Mouse (Mus musculus) frontal cortex, postnatal 14 days (tissue): Measurements from ENCODE around the gene Tmcc3.

Experiments used
- DNase-seq, 2 experiments: peaks; one replicate each; pipeline ENCODE4 v3.0.0; 2022; ENCODE audit warnings: low spot score in 2 of 2

Gene Tmcc3

DNA sequence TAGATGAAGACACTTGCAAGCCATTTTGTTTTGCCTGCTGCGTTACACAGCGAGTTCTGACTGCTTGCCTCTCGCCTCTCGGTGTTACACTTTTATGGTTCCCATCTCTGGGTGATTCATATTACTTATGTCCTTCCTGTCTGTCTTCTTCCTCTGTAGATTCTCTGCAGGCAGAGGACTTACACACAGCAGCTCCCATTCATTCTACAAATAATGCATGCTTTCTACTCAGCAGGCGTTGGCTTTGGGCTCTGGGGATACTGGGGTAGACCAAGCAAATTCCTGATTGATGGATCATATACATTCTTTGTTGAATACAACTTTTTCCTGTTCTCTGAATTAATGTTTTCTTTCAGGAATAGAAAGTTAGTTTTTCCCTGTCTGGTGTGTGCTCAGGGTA lies 161.8 kb downstream of the Tmcc3 start:
- DNase-seq, result no peak

DNA sequence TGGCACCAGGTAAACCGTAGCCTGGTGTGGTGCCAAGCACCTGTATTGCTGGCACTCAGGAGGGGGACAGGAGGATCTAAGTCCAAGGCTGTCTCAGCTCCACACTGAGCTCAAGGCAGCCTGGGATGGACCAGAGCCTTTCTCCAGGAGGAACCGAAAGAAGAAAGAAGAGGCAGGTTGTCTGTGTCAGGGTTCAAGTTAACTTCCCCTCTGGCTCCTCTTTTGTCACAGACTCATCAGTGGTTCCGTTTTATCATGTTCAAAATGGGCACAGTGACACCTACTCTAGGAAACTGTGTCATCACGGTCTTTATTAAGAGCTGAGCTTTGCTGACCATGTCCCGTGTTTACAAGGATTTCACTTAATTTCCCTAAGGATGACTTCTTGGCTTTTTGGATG lies 162.4 kb downstream of the Tmcc3 start:
- DNase-seq, result no peak

DNA sequence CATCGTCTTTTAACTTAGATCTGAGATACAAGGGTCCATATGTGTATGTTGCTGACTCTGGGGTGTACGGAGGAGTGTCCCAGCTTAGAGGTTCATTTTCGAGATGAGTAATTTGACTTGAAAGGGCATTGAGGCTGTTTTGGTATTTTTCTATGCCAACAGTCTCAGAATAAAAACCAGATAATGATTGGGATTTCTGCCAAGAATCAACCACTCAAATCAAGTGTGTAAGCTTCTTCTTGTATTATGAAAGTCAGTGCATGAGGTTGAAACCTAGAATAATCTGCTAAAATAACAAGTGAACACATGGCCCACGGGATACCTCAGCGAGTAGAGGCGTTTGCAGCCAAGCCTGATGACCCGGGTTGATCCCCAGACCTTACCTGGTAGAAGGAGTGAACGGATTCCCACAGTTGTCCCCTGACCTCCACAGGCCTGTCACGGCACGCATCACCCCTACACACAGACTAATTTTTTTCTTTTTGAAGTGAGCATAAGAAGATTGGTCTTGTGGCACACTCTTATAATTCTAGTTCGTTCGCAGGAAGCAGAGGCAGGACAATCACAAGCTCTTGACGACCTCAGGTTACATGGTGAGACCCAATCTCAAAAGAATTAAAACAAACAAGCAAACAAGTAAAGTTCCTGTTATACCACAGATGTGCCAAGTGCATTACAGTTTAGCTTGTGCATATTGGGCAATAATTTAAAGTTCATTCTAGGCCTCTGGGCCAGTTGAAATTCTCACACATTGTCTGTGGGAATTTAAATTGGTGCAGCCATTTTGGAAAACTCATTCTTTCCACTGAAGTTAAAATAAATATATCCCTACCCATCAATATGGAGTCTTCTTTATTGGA lies 165.8 kb downstream of the Tmcc3 start:
- no peak for DNase-seq

DNA sequence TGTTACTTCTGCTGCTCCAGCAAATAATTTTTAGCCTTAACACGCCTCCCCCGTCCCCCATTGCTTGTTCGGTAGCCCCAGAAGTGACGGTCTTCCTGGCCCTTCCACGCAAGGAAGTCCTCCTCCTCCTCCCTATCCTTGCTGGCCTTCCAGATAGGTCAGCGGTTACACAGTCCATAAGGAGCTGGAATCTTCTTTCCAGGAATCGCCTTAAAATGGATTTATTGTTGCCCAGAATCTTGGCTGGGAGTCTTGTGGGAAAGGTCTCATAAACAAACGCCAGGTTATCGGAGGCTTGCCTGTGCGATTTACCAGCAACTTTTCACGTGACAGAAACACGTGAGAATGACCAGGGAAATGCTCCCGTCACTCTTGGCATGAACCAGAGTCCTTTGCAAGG lies 167.9 kb downstream of the Tmcc3 start:
- DNase-seq, result no peak

DNA sequence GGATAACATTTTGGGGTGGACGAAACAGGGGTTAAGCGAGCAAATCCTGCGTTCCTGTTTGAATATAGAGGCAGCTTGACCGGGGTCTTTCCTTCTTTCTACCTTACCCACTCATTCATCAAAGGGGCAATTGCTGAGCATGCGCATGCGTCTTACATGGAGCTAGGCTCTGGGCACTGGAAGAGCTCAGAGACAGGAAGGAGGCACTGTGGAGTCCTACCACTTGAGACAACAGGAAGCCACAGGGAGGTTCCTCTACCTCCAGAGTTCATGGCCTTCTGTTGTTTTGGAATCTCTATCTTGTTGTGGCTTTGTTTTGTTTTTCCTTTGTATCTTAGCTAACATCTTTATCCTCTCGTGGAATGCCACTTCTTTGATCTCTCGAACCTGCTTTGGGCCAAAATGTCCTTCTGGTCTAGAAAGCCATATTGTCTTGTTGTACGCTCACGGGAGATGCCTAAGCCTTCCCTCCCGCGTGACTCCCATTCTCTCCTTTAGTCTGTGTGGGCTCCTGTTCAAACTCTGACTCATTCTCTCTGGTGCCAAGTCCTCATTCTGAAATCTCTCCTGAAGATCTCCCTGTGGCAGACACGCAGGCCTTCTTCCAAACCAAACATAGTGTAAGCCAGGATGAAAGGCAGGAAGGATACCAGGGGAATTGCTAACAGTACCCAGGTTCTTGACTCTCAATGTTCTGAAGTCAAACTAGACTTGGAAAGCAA lies 168.8 kb downstream of the Tmcc3 start:
- no peak for DNase-seq

DNA sequence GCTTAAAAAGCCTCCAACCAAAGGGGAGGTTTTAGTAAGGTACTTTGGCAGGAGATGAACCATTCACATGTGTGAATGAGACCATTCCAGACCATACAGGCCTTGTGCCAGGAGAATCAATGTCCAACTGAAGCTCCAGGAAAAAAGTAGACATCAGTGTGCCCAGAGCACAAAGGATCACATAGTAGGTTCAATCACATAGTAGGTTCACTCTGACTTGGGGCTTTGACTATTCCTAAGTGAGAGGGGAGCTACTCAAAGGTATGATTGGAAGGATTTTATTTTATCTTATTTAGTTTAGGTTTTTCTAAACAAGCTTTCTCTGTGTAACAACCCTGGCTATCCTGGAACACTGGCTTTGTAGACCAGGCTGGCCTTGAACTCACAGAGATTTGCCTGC lies 169.9 kb downstream of the Tmcc3 start:
- no peak for DNase-seq

DNA sequence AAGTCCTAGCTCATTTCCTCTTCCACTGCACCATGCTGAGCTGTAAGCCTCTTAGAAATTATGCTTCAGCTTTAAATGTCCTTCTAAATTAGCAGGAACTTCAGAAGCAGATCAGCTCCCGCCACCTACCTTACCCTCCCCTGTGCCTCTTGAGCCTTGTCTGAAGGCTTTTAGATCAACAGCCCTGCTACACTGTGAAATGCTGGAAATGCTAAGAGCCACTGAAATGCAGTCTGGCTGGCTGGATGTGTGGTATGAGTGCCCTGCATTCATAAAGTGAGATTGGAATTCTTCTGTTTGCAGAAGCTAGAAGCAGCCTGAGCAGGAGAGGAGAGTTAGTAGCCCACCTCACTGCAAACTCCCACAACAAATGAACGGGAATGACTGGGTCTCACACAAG lies 174.4 kb downstream of the Tmcc3 start:
- DNase-seq, result no peak

DNA sequence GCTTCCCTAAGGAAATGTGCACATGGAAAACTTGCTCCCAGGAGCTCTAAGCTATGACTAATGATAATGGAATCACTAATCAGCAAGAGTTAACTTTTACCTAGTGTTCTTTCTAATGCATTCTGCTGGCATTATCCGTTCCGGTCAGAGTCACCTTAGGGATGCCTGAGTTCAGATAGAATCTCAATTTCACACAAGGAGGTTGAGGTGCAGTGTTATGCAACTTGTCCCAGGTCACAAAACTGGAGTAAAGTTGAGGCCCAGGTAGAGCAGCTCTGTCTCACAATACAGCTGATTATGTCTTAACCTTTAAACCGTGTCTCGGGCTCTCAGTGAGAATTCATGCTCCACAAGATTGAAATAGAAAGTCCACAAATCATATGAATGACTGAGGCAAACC lies 177.8 kb downstream of the Tmcc3 start:
- DNase-seq, result no peak

DNA sequence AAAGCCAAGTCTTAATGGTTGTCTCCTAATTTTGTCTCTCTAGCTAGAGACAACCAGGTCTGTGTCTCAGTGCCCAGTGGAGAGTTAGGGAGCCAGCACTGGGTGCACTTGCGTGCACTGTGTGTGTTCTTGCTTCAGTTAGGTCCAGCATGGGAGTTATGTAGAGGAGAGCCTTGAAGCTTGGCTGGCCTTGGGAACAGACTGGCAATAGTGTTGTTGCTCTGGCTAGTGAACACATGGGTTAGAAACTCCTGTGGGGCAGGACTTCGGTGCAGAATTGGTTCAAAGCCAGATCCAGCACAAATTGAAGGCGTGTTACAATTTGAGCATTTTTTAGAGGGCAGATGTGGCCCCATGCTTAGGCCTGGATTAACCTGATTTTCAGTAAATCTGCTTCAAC lies 179.3 kb downstream of the Tmcc3 start:
- no peak for DNase-seq

DNA sequence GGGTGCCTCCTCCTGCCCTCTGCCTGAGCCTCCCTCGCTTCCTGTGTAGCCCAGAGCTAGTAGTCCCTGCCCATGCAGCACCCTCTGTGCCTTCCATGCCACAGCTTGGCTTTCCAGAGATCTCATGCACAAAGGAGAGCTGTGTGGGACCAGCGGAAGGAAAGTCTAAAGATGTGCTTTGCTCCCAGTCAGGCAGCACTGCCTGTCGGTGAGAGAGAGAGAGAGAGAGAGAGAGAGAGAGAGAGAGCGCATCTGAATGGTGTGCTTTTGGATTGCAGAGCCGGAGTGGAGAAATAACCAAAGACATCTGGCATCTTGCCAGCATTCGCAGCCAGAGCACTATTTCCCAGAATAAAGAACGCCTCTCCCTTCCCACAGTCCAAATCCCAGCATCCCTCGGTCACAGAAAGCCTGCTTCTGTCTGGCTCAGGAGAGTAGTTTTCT lies 182.7 kb downstream of the Tmcc3 start:
- DNase-seq, result peak; percentile 40 to 43

DNA sequence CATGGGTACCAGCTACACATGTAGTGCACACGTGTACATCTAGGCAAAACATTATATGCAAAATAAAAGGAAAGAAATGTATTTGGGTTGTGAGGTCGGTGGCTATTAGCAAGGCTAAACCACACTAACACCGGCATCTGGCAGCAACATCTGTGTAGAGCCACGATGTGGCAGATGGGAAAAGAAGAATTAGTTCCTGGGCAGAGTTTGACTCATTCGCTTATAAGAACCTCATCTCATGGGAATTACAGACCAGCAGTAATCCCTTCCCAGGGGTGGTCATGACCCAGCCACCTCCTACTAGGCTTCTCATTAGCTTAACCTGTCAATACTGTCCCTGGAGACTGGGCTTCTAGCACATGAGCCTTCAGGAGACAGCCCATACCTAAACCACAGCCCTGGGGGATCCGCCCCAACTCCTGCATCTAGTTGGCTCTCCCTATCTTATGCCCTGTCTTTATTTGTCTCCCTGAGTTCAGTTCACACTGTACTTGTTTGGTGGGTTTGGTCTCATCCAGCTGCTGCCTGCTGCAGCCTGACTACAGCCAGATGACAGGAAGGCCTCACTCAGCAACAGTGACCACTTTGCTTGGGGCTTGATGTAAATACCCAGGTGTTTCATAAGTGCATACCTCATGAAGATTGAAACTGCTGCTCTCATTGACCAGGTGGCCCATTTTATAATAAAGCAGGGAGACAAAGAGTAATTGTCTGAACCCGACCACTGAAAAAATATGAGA lies 183.9 kb downstream of the Tmcc3 start:
- DNase-seq, result no peak

DNA sequence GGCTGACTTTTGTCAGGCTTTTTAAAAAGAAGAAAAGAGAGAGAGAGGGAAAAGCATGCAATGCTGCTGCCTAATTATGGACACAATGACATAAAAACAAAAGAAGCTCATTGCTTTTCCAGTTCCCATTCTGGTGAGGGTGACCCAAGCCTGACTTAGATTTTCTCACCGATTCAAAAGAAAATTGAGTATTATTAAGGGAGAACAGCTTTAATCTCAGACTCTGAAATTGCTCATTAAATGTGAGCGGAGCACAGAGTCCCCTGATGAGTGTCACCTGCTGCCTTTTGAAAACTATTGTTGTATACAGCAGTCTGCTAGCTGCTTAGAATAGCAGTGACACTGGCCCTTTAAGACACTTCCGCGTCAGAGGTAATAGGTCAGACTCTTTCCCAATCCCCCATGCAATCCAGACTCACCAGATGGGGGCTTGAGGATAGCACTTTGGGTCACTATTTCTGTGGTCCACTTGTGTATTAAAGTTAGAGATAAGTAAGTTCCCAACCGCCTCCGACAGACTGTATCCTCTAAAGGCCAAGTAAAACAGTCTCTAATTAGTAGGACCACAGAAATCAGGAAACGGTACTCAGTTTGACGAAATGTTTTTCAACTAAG lies 185.2 kb downstream of the Tmcc3 start:
- DNase-seq, result no peak

DNA sequence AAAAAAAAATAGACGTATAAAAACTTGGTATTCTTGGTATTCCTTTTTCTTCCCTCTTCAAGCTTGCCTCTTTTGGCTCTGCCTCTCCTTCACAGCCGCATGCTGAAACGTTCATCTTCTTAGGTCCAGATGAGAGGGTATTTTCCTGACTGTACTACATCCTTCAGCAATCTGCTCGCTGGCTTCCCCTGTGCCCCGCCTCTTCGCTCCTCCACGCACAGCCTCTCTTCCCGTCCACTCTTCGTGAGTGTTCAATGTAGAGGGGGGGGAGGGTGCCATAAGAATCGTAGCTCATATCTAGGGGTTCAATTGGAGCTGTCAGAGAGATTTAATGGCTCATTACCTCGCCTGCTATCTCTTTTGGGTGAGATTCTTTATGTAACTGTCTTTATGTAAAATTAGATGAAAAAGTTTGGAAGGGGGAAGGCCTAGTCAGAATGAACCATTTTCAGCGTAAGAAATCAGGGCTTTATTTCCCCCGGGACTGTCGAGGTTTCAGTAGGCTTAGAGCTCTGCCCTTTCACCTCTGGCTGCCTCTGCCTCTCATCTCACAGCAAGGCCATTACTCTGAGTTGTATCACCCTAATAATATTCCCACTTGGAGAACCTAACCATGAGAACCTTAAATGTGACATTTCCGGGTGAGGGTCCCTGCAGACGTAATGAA lies 188.6 kb downstream of the Tmcc3 start:
- no peak for DNase-seq

DNA sequence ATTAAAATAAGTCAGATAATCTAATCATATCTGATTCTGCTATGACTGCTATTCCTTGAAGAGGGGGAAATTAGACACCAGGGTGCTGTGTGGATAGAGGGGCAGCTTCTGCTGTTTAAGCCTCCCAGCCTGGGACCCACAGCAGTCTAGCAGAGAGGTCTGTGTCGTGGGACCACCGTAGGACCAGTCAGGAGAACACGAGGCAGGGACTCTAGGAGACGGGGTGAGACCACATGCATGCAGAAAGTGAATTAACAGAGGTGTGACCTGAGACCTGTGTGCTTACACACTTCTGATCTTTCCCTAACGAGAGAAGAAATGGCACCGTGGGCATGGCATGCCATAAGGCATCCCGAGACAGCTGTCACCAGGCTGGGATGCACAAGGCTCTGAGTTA lies 189.1 kb downstream of the Tmcc3 start:
- DNase-seq, result no peak

DNA sequence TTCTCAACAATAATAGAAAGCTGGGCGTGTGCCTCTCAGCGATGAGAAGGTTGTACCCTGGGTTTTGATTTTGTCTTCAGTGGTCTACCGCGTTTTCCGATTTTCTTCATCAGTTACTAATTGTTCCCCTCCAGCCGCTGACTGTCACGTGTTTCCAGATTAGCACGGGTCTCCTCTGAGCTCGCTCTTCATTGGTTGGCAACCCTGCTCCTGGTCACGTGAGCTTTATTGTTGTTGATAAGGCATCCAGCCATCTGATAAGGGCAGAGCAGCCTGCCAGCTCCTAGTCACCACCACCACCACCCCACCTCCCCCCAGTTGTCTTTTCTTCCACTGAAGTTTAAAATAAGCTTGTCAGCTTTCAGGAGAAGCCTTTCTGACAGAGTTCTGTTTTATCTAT lies 190.0 kb downstream of the Tmcc3 start:
- no peak for DNase-seq

DNA sequence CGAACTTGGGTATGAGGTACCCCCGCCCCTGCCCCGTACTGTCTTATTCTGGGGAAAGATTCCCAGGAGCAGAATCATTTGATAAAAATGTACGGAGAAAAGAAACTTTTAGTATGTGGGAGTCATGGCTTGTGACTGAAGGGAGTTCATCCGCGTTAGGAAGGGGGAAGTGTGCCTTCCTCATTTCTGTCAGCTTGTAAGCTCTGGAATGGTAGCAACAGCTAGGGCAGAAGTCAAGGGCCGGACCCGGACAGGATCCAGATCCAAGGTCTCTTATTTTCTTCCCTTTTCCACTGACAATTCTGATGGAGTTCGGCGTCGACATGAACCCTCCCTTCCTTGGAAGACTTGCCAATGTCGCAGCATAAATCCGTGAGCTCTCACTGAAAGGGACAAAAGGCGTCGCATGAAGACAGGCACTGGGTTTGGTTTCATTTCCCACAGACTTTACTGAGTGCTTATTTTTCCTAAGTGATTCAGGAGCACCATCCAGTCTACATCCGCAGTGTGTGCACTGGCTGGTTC lies 193.6 kb downstream of the Tmcc3 start:
- no peak for DNase-seq

DNA sequence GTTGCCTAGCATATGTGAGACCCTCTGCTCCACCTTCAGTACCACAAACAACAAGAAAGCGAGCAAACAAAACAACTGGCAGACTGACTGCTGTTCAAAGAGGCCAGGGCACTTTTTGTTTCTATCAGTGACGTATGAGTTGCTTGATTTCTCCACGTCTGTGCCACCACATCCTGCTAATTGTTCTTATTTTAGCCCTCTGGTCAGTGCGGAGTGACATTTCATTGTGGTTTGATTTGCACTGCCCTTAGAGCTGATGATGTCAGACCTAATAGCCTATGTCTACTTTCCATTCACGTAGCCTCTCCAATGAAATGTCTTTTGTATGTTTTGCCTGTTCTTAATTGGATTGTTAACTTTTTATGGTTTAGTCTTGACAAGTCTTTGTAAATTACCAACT lies 197.1 kb downstream of the Tmcc3 start:
- no peak for DNase-seq

DNA sequence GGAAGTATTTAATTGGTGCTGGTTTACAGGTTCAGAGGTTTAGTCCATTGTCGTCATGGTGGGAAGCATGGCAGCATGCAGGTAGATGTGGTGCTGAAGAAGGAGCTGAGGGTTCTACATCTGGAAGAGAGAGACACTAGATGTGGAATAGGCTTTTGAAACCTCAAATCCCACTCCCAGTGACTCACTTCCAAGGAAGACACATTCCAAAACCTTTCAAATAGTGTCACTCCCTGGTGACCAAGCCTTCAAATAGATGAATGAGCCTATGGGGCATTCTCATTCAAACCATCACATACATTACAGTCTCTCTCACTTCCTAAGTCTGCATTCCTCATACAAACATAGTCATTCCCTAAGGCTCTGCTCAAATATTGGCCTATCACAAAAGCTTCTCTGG lies 201.0 kb downstream of the Tmcc3 start:
- DNase-seq, result no peak

DNA sequence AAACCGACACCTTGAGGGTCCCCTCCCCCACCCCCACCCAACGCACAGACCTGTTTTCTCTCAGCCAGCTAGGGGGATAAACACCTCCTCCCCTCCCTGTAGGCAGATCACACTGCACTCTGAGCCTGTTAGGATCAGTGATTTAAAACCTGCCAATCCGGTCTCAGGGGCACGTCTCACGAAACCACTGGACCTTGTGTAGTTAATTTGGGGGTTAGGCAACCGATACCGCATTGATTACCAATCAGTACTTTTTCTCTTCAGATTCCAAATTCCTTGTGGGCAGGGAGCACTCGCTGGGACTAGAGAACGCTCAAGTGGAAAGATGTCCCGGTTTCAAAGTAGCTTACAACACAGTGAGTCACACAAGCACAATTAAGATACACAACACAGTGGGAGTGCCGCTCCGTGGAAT lies 202.3 kb downstream of the Tmcc3 start:
- no peak for DNase-seq

DNA sequence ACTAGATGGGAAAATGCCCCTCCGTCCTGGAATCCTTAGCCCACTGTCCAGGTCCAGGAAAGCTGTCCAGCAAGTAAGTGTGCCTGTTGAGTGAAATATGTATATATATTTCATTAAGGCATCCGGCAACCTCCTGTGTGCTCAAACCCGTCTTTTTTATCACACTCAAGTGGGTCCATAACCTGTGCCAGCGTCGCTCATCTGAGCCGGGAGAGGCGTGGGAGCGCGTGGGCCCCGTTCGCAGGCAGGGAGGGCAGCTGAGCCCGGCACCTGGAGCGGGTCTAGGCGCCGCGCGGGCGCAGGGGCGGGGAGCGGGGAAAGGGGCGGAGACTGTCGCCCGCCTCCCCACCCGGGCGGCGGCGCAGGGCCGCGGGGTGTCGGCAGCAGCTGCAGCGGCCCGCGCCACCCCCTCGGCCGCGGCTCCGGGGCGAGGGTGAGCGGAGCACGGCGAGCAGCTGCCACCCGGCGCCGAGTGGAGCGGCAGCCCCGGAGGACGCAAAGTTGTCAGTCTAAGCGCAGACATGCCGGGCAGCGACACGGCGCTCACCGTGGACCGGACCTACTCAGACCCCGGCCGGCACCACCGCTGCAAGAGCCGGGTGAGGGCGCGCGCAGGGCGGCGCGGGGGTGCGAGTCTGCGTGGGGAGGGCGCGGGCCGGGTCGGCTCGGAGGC lies 202.9 kb downstream of the Tmcc3 start:
- DNase-seq, result peak; percentile 20 to 50

DNA sequence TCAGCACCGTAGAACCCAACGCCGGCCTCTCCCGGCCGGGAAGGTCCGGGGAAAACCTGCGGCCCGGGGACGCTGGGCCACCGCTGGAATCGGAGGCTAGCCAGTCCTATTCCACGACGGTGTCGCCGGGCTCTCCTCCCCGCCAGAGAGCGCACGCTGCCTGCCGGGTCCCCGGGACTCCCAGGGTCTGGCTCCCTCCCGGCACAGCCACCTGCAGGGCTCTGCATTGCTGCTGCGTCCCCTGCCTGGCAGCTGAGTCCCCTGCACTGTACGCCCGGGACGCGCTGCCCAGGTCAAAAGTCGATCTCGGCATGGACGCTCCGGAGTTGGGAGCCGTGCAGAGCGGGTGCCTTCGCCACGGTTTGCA lies 203.4 kb downstream of the Tmcc3 start:
- peak; percentile 19 to 53 for DNase-seq
